21 mouse cellular contexts compared by ENCODE assay signal in the genomic region with DNA sequence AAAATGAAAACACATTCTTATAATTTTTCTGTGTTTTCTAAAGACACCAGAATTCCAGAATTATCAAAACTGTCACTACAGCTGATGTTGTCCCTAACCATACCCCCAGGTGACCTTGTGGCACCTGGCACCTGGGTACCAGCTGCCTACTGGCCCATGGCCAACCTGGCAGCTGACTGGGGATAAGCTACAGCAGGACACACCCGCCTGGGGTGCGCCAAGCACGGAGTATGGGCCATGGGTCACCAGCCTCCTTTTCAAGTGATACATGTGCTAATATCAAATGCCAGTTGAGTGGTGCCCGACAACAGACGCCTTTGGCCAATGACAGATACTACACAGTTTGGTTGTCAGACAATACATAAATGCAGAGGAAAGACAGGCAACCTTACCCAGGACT. TPM values are rescaled to one million over a fixed set of nuclear protein-coding genes. Genes with fewer than 3 reads are reported as not detected.
"Had no signal": no experiment of that assay in that cellular context is flagged by ENCODE, and none has a peak within 500 bp of the region (broad histone marks: within the 10 kb centered on the region; RNA-seq: fewer than 3 reads in every experiment).

No protein-coding gene starts in this region.

- H3K4me3 ChIP-seq: left cerebral cortex, adult 2 months; limb, embryonic 10.5 days; limb, embryonic 13.5 days; liver, embryonic 12.5 days; liver, embryonic 15.5 days; lung, embryonic 15.5 days; megakaryocyte, embryonic 14.5 days; midbrain, embryonic 10.5 days; midbrain, embryonic 13.5 days had no signal

- DNase-seq: kidney, adult 9 months; layer of hippocampus, postnatal 36 days; liver; lung, adult 18-20 months; lung, postnatal 10 days; lung, postnatal 36 days; thymus, adult 18-20 months; thymus, postnatal 36 days had no signal

- ATAC-seq: intestine, postnatal 0 days; liver, embryonic 12.5 days; midbrain, embryonic 13.5 days; midbrain, embryonic 16.5 days had no signal

- H3K27me3 ChIP-seq: limb, embryonic 13.5 days; lung, embryonic 15.5 days; midbrain, embryonic 13.5 days had no signal

- H3K9ac ChIP-seq: limb, embryonic 13.5 days; liver, embryonic 12.5 days; liver, embryonic 15.5 days; lung, embryonic 15.5 days; midbrain, embryonic 13.5 days had no signal

- H3K36me3 ChIP-seq: limb, embryonic 10.5 days; limb, embryonic 13.5 days; liver, embryonic 12.5 days; liver, embryonic 15.5 days; lung, embryonic 15.5 days; midbrain, embryonic 10.5 days; midbrain, embryonic 13.5 days had no signal

- H3K9me3 ChIP-seq: lung, embryonic 15.5 days had no signal

- H3K4me1 ChIP-seq: liver, embryonic 12.5 days; liver, embryonic 15.5 days; lung, embryonic 15.5 days had no signal

- H3K27ac ChIP-seq: kidney, postnatal 0 days; left cerebral cortex, adult 2 months; limb, embryonic 10.5 days; limb, embryonic 13.5 days; liver, embryonic 12.5 days; liver, embryonic 15.5 days; lung, embryonic 15.5 days; midbrain, embryonic 10.5 days; midbrain, embryonic 13.5 days had no signal

- H3K4me2 ChIP-seq: limb, embryonic 13.5 days; liver, embryonic 12.5 days; liver, embryonic 15.5 days; lung, embryonic 15.5 days; midbrain, embryonic 13.5 days had no signal

RNA-seq across cellular contexts. Expression of a gene that starts 48.6 kb away (rescaled TPM):
- total RNA-seq: monocyte, adult 5-6 weeks had no signal
